Mouse (Mus musculus): ENCODE data around the gene Mfsd14a. TPM values are rescaled to one million over a fixed set of nuclear protein-coding genes. Genes with fewer than 3 reads are reported as not detected.
A peak's percentile ranks its signal among the peaks of the same experiment; 100 is the strongest.

The Mfsd14a gene
- polyA plus RNA-seq, 1 experiment from 2014 or later, result 84.7 TPM

- peaks cover 6% of the 10 kb centered on the region for H3K4me1 ChIP-seq (replicated peaks)
- peaks cover 19% of the 10 kb centered on the region for H3K36me3 ChIP-seq
- H3K27ac ChIP-seq, result peak within 1 kb of the TSS; percentile 69
- WGBS, result under 1% methylated on average over 65 of the region's 65 CpGs
- peak; percentile 95 for ATAC-seq (ENCODE audit: insufficient number of reproducible peaks, insufficient read depth, low FRiP score, low TSS enrichment, low read depth)
- no peaks in the 10 kb centered on the region for H3K9me3 ChIP-seq
- H3K4me2 ChIP-seq, result peak within 1 kb of the TSS; percentile 71
- H3K4me3 ChIP-seq (replicated peaks), result peak within 1 kb of the TSS; percentile 76
- H3K27me3 ChIP-seq, result no peaks in the 10 kb centered on the region
- H3K9ac ChIP-seq (replicated peaks), result peak within 1 kb of the TSS; percentile 77
Measured at GRCm38 (mm10) chr3:116594728-116595602, 67.5 kb downstream of the Mfsd14a start, which contains the start of gene Sass6. Gene Sass6, plus strand, starts transcription at chr3:116594982.

- peak; percentile 77; the same call in 1 of the 2 replicates for ATAC-seq (ENCODE audit: insufficient number of reproducible peaks, insufficient read depth, low FRiP score, low TSS enrichment, low read depth)
- Histone ChIP-seq H3K27me3 (no peaks in the 10 kb centered on the region), H3K36me3 (peaks cover 27% of the 10 kb centered on the region), H3K4me2 (peak overlapping the region; percentile 51), H3K4me3 (replicated peaks) (peak overlapping the region; percentile 76), H3K27ac (peak overlapping the region; percentile 69), H3K9me3 (no peaks in the 10 kb centered on the region), H3K9ac (replicated peaks) (peak overlapping the region; percentile 77), H3K4me1 (replicated peaks) (peaks cover 6% of the 10 kb centered on the region)
- 3% methylated on average over 22 of the region's 22 CpGs for WGBS
Measured at GRCm38 (mm10) chr3:116594076-116594727, 68.3 kb downstream of the Mfsd14a start.

- Histone ChIP-seq H3K27me3 (no peaks in the 10 kb centered on the region), H3K9ac (replicated peaks) (no peak overlapping the region), H3K27ac (no peak overlapping the region), H3K4me1 (replicated peaks) (no peaks in the 10 kb centered on the region), H3K36me3 (peaks cover 67% of the 10 kb centered on the region), H3K4me2 (no peak overlapping the region), H3K4me3 (replicated peaks) (no peak overlapping the region), H3K9me3 (no peaks in the 10 kb centered on the region)
- no peak for ATAC-seq (ENCODE audit: insufficient number of reproducible peaks, insufficient read depth, low FRiP score, low TSS enrichment, low read depth)
- WGBS, result 93% methylated on average over 9 of the region's 9 CpGs
Measured at GRCm38 (mm10) chr3:116582201-116582600, 80.3 kb downstream of the Mfsd14a start.

Other genes starting within 250 kb of the Mfsd14a start
- gene Cdc14a, start 238.6 kb downstream of the Mfsd14a start, polyA plus RNA-seq (2016; fragmentation: Nextera tagmentation; extraction: Ambion mirVana), result 14.5 and 16.0 TPM in 2 replicates
- 81.4 and 89.9 TPM in 2 replicates for gene Rtca, start 154.5 kb downstream of the Mfsd14a start, polyA plus RNA-seq (2016; fragmentation: Nextera tagmentation; extraction: Ambion mirVana)
- gene Dbt, start 149.6 kb downstream of the Mfsd14a start, polyA plus RNA-seq (2016; fragmentation: Nextera tagmentation; extraction: Ambion mirVana), result 15.1 and 15.5 TPM in 2 replicates
- gene Lrrc39, start 99.7 kb downstream of the Mfsd14a start, polyA plus RNA-seq (2016; fragmentation: Nextera tagmentation; extraction: Ambion mirVana), result 0.31 and 0.87 TPM in 2 replicates
- 34.2 and 35.2 TPM in 2 replicates for gene Sass6, start 67.7 kb downstream of the Mfsd14a start, polyA plus RNA-seq (2016; fragmentation: Nextera tagmentation; extraction: Ambion mirVana)
- 34.1 and 38.8 TPM in 2 replicates for gene Trmt13, start 48.1 kb downstream of the Mfsd14a start, polyA plus RNA-seq (2016; fragmentation: Nextera tagmentation; extraction: Ambion mirVana)
- 0.61 TPM in 1 of 2 replicates, not detected in the other for gene Gm43191, start 18.6 kb upstream of the Mfsd14a start, polyA plus RNA-seq (2016; fragmentation: Nextera tagmentation; extraction: Ambion mirVana)
- 11.3 and 12.7 TPM in 2 replicates for gene Slc35a3, start 50.2 kb upstream of the Mfsd14a start, polyA plus RNA-seq (2016; fragmentation: Nextera tagmentation; extraction: Ambion mirVana)
- gene Agl, start 145.5 kb upstream of the Mfsd14a start, polyA plus RNA-seq (2016; fragmentation: Nextera tagmentation; extraction: Ambion mirVana), result 16.3 and 16.4 TPM in 2 replicates
- gene Frrs1, start 196.8 kb upstream of the Mfsd14a start, polyA plus RNA-seq (2016; fragmentation: Nextera tagmentation; extraction: Ambion mirVana), result 9.4 and 9.8 TPM in 2 replicates

Measured in limb, embryonic 12.5 days (tissue).